Mouse (Mus musculus): ENCODE measurements around the gene Fcnb. TPM values are rescaled to one million over a fixed set of nuclear protein-coding genes. Genes with fewer than 3 reads are reported as not detected.

Fcnb gene
- polyA plus RNA-seq, 1 experiment from 2014 or later = 1.5 TPM

DNA sequence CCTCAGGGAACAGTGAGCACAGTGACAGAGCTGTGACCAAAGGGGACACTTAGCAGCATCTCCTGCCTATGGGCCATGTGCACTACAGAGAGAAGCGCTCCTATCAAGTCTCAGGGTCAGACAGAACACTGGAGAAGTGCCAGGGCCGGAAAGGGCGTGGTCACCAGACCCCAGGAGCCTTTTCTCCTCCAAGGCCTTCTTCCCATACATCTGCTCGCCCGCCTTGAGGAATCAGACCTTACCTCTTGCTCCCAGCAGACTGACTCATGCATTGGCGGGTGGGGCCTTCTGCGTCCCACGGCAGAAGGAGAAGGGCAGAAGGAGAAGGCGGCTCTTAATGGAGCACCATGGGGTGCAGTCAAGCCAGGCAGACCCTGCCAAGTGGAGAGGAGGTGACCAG is 52.8 kb downstream of the Fcnb start:
- no peak overlapping the region for H3K27ac ChIP-seq
- 84% methylated on average over 9 of the region's 9 CpGs for WGBS (ENCODE audit: missing documents)

More for the DNA sequence above, 52.8 kb downstream of the Fcnb start:
- no peak overlapping the region for H3K4me3 ChIP-seq (ENCODE audit: inconsistent target)
- H3K36me3 ChIP-seq (ENCODE audit: inconsistent target) = no peaks in the 10 kb centered on the region
- H3K79me2 ChIP-seq (ENCODE audit: inconsistent target) = no peaks in the 10 kb centered on the region

Other genes with a start within 250 kb of the Fcnb start
- 0.03 to 0.09 TPM in 2 of 3 replicates, not detected in the other for gene Col5a1, start 198.5 kb downstream of the Fcnb start, polyA plus RNA-seq (2018)
- 2.5 to 3.1 TPM (median 2.6 TPM) in 3 replicates for gene Olfm1, start 108.1 kb upstream of the Fcnb start, polyA plus RNA-seq (2018)